Mouse (Mus musculus) erythroblast, embryonic 14.5 days (primary cell): ENCODE data around the gene Abca3.

ENCODE experiments used
- GATA1 ChIP-seq: IDR thresholded peaks from 2 replicates; pipeline ENCODE4 v1.6.1; 2012; ENCODE audit warnings: low read length, inconsistent platforms, mixed read lengths
- TAL1 ChIP-seq: IDR thresholded peaks from 3 replicates; pipeline ENCODE4 v1.6.1; 2012; ENCODE audit warnings: low read length, inconsistent platforms, mixed read lengths

- TF ChIP-seq TAL1 (no peak), GATA1 (no peak)
Observed at GRCm38 (mm10) chr17:24383789-24384188, 32.0 kb downstream of the Abca3 start.
